Mouse (Mus musculus): Measurements from ENCODE around the gene Olfr1508.
A peak's percentile ranks its signal among the peaks of the same experiment; 100 is the strongest.
"Not testable (repeated sequence)": the region's sequence is repeated elsewhere in the genome, so short reads cannot be mapped to it uniquely, and the experiment has no call there.

Gene Olfr1508

DNA sequence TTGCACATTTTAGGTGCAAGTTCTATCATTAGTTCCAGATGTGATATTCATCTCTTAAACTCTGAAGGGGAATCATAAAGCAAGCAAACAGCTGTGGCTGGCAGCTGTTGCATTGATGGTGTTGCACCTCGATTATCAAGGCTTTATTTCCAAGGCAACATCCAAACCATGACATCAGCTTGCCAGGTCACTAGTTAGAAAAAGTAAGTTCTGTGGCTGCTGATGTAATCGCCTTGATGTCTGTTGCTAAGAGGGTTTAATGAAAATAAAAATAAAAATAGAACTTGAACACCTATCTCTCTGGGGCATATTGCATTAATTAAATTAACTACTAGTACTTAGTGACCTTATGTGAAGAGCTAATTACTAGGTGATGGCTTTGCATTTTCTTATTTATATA is at the start of gene Olfr1508:
Gene Olfr1508 (minus strand): TSS at position 101 of the 400 bp plus-strand sequence.
- DNase-seq (ENCODE audit: inconsistent age in 2 of 2, low spot score in 1 of 2): peak in 1 of 2 experiments; percentile 21

DNA sequence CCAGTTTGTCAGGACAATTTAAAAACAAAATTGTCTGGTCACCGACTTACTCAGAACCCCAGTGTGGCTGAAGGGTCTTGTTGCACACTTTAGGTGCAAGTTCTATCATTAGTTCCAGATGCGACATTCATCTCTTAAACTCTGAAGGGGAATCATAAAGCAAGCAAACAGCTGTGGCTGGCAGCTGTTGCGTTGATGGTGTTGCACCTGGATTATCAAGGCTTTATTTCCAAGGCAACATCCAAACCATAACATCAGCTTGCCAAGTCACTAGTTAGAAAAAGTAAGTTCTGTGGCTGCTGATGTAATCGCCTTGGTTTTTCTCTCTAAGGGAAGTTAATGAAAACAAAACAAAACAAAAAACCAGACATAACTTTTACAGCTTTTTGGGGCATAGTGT is 28.2 kb upstream of the Olfr1508 start, which contains the start of gene Olfr1507:
Gene Olfr1507 (minus strand): TSS at position 234 of the 400 bp plus-strand sequence.
- DNase-seq (ENCODE audit: inconsistent age in 2 of 2, low spot score in 1 of 2): no peak

DNA sequence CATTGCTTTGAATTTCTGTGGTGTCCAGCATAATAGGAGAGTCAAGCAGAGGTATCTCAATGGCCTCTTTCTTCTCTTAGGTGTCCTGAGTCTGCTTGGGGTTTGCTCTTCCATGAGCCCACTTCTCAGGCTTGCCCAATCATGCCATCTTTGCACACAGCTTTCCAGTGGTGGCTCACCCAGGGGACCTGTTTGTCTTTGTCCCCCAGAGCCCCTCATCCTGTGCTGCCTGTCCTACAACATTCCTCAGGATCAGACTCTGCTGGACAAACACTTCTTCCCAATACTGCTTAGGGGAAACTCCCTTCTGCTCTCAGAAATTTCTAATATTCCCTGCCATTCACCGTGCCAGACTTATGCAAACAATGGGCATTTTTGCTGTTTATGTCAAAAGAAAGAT is 1.6 kb downstream of the Olfr1508 start:
- DNase-seq (ENCODE audit: inconsistent age in 2 of 2, low spot score in 1 of 2): no peak

DNA sequence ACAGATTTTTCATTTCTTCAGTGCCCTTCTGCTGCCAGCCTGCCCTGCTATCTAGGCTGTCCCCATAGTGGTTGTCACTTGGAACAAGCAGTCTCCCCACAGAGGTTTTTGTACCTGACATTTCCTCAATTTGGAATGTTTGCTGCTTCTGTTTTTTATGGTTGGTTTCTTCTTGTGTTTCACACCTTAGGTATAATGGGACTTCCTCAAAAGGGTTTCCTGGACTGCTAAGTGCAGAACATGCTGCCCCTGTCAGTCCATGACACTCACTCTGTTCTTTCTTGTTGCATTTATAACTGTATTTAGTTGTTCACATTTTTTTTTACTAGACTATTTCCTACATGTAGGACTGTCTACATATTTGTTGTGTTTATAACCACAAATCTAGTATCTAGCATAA is 5.4 kb downstream of the Olfr1508 start:
- no peak for DNase-seq (ENCODE audit: inconsistent age in 2 of 2, low spot score in 1 of 2)

DNA sequence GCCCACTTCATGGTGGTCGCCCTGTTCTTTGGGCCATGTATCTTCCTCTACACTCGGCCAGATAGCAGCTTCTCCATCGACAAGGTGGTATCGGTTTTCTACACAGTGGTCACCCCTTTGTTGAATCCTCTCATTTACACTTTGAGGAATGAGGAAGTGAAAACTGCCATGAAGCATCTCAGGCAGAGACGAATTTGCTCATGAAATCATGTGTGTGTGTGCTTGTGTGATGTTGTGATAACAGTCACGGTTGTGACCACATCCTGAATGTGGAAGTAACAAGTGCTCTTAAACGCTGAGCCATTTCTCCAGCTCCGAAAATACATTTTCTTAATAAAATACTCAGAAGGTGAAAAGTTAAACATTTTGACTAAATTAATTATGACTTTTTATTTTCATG is 16.2 kb downstream of the Olfr1508 start:
- no peak for DNase-seq (ENCODE audit: inconsistent age in 2 of 2, low spot score in 1 of 2)

DNA sequence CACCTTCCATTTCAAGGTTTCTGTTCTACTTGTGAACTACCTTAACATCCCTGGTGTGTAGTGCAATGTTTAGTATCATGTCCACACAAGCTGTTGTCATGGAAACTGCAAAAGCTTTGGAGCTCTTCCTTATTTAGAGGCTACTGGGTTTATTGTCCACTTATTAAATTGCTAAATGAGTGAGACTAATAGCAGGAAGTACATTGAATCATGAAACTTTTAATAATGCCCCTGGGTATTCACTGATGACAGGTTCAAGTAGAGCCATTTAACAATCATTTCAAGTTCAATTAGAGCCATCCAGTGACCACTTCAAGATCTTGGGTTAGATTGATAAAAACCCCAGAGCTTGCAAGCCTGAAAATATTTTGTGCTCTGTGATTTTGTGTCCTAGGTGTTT is 24.6 kb downstream of the Olfr1508 start, which contains the start of gene Olfr1509:
Gene Olfr1509 (plus strand): TSS at position 301 of the 400 bp plus-strand sequence.
- no peak for DNase-seq (ENCODE audit: inconsistent age in 2 of 2, low spot score in 1 of 2)

DNA sequence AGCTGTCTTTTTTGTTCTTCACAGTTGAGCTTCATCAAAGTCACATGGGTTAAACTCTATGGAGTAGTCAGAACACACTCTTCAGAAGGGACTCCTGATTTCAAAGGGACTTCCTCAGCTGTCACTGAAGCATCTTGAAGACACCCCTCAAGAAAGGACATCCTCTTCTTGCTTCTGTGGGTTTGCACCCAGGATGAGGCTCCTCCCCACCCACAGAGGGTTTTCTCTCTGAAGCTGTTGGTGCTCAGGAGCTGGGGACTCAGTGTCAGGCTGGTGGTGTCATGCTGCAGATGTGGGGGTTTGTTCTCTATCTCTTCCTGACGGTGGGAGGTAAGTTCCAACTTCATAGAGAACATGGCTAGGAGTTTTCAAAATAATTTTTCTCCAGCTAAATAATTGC is 39.6 kb downstream of the Olfr1508 start:
- no peak for DNase-seq (ENCODE audit: inconsistent age in 2 of 2, low spot score in 1 of 2)

DNA sequence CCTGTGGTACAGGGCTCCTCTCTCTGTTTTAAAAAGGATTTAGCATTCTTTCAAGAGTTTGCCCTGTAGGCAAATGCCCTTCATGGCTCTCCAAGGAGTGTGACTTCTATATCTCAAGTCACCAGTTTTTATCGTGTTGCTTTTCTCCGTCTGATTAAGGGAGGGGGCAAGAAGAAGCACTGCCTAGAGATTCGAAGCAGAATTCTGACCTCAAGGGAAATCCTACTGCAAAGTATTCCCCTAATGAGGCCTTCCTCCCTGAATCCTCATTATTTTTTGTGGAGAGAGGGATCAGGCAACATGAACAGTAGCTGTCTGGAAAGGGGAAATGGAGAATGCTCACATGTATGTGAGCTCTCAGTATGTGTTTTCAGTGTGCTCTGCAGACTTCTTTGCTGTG is 53.0 kb downstream of the Olfr1508 start, which contains the start of gene Olfr1510:
Gene Olfr1510 (minus strand): TSS at position 101 of the 400 bp plus-strand sequence.
- DNase-seq (ENCODE audit: inconsistent age in 2 of 2, low spot score in 1 of 2): no peak

DNA sequence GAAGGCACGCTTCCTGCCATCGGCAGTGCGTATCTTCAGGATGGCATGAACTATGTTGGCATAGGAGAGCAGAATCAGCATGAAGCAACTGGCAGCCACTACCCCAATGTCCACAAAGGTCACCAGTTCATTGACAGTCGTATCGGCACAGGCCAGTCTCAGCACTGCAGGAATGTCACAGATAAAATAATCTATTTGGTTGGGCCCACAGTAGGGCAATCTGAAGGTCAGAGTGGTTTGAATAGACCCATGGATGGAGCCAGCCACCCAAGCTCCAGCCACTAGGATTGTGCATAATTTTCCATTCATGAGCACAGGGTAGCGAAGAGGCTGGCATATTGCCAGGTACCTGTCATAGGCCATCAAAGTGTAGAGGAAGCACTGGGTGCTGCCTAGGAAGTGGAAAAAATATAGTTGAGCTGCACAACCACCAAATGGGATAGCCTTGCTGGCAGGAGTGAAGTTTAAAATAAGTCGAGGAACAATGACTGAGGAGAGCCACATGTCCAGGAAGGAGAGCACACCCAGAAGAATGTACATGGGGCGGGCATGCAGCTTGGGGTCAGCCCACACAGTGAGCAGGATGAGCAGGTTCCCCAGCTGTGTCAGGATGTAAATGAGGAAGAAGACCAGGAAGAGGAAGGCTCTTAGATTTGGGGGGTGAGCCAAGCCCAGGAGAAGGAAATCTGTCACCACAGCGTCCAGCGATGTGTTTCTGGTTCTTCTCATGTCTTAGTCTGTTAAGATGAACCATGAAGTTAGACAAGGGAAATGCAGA is 57.0 kb downstream of the Olfr1508 start:
- DNase-seq (ENCODE audit: inconsistent age in 2 of 2, low spot score in 1 of 2): not testable (repeated sequence)
